Mouse (Mus musculus): ENCODE measurements at regions not wholly inside any gene's neighbourhood (a gene's known extent, or its start where the extent isn't known, plus 50 kb on each side); places are given as distances from the start of the nearest gene placed in this dataset.

DNA sequence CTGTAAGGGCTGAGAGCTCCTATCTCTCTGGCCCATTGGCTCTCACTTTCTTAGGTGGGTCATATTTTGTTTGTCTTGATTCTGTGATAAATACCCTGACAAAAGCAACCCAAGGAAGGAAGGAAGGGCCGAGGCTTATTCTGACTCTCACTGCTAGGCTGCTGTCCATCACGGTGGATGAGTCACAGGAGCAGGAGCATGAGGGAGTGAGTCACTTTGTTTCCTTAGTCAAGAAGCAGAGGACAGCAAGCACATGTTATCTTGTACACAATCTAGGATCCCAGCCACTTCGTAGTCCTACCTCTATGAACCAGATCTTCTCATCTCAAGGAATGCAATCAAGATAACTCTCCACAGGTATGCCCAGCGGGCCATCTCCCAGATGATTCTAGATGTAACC lies 69.9 kb downstream of the Atp6v1g3 start:
- H3K27ac ChIP-seq: no peak overlapping the region
- H3K27me3 ChIP-seq (ENCODE audit: poor library complexity, severe bottlenecking): no peaks in the 10 kb centered on the region
- DNase-seq (ENCODE audit: extremely low spot score, low spot score): no peak
- no peaks in the 10 kb centered on the region for H3K9me3 ChIP-seq
- 88% methylated on average over 4 of the region's 4 CpGs for WGBS
- H3K4me3 ChIP-seq: no peak overlapping the region
- peaks cover 29% of the 10 kb centered on the region for H3K4me1 ChIP-seq
- H3K36me3 ChIP-seq (replicated peaks): no peaks in the 10 kb centered on the region

DNA sequence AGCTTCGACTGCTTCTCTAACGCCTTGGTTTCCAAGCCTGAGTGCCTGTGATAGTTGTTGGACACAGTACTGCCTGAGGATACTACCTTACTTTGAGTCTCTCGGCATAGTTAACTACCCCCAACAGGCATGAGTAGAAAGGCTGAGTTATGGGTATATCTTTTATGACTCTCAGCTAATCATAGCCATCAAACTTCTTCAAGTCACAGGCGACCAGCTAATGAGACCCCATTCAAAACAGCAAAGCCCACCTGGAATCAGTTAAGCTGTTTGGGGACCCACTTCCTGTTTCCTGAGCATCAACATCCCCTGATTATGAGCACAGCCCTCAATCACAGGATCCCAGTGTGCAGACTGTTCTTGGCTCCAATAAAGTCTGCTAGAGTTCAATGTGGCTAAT lies 71.4 kb downstream of the Atp6v1g3 start:
- 85% methylated on average over 4 of the region's 4 CpGs for WGBS
- no peak overlapping the region for H3K4me3 ChIP-seq
- no peaks in the 10 kb centered on the region for H3K27me3 ChIP-seq (ENCODE audit: poor library complexity, severe bottlenecking)
- H3K36me3 ChIP-seq (replicated peaks): no peaks in the 10 kb centered on the region
- no peak for DNase-seq (ENCODE audit: extremely low spot score, low spot score)
- H3K9me3 ChIP-seq: no peaks in the 10 kb centered on the region
- H3K4me1 ChIP-seq: peaks cover 33% of the 10 kb centered on the region
- H3K27ac ChIP-seq: peak overlapping the region; percentile 31; the same call in 1 of the 2 replicates

DNA sequence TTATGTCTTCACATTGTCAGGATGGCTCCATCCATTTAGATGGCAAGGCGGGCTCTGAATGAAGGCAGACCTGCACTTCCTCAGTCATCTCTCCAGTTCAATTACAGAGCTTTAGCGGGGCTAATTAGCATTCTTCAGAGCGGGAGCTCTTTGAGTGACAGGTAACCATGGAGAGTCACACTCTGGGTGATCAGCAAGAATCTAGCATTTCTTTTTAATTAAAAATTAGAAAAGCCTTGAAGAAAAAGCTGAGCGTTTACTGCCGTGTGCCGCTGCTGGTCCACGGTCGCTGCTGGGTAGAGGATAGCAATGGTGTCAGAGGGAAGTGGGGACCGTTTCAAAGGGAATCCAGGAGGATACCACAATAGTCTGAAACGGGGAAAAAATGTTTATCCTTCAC lies 72.5 kb downstream of the Atp6v1g3 start:
- no peaks in the 10 kb centered on the region for H3K27me3 ChIP-seq (ENCODE audit: poor library complexity, severe bottlenecking)
- 28% methylated on average over 10 of the region's 10 CpGs for WGBS
- peaks cover 33% of the 10 kb centered on the region for H3K4me1 ChIP-seq
- H3K27ac ChIP-seq: peak overlapping the region; percentile 72
- H3K36me3 ChIP-seq (replicated peaks): no peaks in the 10 kb centered on the region
- H3K4me3 ChIP-seq: peak overlapping the region; percentile 33
- H3K9me3 ChIP-seq: no peaks in the 10 kb centered on the region
- peak; percentile 37 for DNase-seq (ENCODE audit: extremely low spot score, low spot score)

DNA sequence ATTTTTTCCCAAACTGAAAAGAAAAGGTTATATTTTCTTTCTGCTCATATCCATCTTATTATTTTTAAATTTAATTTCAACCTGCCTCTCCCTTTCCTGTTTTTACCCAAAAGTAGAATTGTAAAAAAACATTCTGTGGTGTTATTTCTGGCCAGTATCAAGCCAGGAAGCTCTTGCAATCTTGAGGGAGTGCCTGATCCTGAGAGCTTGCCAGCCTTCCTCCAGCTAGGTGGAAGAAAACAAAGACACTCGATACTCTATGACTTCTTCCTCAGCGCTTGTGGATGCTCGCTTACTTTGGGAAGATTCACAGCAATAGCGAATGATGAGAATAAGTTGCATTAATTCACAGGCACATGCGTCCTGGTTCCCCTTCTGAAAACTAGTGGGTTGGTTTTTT lies 73.4 kb downstream of the Atp6v1g3 start:
- WGBS: 81% methylated on average over 5 of the region's 5 CpGs
- H3K36me3 ChIP-seq (replicated peaks): no peaks in the 10 kb centered on the region
- H3K27me3 ChIP-seq (ENCODE audit: poor library complexity, severe bottlenecking): no peaks in the 10 kb centered on the region
- H3K4me1 ChIP-seq: peaks cover 33% of the 10 kb centered on the region
- no peak overlapping the region for H3K27ac ChIP-seq
- H3K9me3 ChIP-seq: no peaks in the 10 kb centered on the region
- DNase-seq (ENCODE audit: extremely low spot score, low spot score): no peak
- H3K4me3 ChIP-seq: no peak overlapping the region

DNA sequence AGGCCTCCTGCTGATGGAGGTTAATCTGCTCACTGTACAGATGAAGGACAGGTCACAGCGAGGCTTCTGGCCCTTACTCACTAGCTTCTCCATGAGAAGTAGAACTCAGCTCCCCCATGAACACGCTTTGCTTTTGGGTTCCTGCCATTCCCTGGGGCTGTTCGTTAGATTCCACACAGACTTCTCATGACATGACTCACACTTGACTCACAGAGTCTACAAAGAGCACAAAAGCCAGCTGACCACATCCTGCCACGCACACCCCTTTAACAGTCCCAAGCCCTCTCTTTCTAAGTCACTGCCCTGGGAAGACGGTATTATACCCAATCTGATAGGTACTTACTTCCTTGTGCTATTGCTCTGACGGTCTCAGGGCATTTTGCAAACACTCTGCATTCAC lies 74.9 kb downstream of the Atp6v1g3 start:
- H3K4me1 ChIP-seq: peaks cover 33% of the 10 kb centered on the region
- H3K27ac ChIP-seq: 0 out of 2 replicates have a peak overlapping the region, but pooled peaks have one; percentile 17
- peaks cover 2% of the 10 kb centered on the region; the same call in 1 of the 2 replicates for H3K9me3 ChIP-seq
- H3K4me3 ChIP-seq: no peak overlapping the region
- WGBS: 74% methylated on average over 6 of the region's 6 CpGs
- no peaks in the 10 kb centered on the region for H3K27me3 ChIP-seq (ENCODE audit: poor library complexity, severe bottlenecking)
- no peaks in the 10 kb centered on the region for H3K36me3 ChIP-seq (replicated peaks)
- no peak for DNase-seq (ENCODE audit: extremely low spot score, low spot score)

DNA sequence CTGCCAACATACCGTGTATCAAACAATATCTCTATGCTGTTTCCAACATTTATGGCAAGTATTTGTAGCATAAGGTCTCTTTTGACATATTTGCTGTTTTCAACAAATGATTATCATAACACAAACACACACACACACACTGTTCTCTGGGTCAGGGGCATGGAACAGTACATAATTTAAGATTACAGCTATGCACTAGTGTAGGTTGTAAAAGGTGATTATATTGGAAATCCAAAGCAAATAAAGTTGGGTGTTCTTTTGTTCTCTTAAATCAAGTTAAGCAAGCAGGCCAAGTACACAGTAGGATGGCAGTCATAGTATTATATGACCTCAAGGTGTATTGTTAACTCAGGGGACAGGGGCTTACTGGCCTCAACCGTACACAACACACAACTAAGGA lies 75.6 kb downstream of the Atp6v1g3 start:
- no peaks in the 10 kb centered on the region for H3K36me3 ChIP-seq (replicated peaks)
- H3K9me3 ChIP-seq: peaks cover 3% of the 10 kb centered on the region; the same call in 1 of the 2 replicates
- WGBS: 94% methylated on average over 2 of the region's 2 CpGs
- H3K4me1 ChIP-seq: peaks cover 33% of the 10 kb centered on the region
- H3K4me3 ChIP-seq: no peak overlapping the region
- no peak for DNase-seq (ENCODE audit: extremely low spot score, low spot score)
- no peaks in the 10 kb centered on the region for H3K27me3 ChIP-seq (ENCODE audit: poor library complexity, severe bottlenecking)
- no peak overlapping the region for H3K27ac ChIP-seq

DNA sequence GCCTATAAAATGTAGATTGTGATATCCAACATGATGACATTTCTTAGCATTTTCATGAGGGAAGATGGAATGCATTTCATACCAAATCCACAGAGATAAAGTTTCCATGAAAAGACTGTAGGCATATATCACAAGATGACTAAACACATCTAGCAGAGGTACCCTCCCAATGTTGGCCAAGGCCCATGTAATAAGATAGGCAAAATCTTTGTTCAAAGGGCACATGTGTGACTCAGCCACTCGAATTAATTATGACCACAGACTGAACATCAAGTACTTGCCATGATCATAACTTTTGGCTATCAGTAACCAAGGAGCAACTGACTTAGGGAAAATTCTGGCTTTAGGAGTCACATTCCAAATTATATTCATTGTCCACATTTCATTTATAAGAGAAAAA lies 82.9 kb downstream of the Atp6v1g3 start:
- Histone ChIP-seq H3K27me3 (ENCODE audit: poor library complexity, severe bottlenecking) (no peaks in the 10 kb centered on the region), H3K4me3 (no peak overlapping the region), H3K4me1 (no peaks in the 10 kb centered on the region), H3K9me3 (peaks cover 9% of the 10 kb centered on the region; the same call in 1 of the 2 replicates), H3K36me3 (replicated peaks) (no peaks in the 10 kb centered on the region), H3K27ac (no peak overlapping the region)
- no peak for DNase-seq (ENCODE audit: extremely low spot score, low spot score)
- WGBS: 68% methylated on average over 1 of the region's 1 CpGs

DNA sequence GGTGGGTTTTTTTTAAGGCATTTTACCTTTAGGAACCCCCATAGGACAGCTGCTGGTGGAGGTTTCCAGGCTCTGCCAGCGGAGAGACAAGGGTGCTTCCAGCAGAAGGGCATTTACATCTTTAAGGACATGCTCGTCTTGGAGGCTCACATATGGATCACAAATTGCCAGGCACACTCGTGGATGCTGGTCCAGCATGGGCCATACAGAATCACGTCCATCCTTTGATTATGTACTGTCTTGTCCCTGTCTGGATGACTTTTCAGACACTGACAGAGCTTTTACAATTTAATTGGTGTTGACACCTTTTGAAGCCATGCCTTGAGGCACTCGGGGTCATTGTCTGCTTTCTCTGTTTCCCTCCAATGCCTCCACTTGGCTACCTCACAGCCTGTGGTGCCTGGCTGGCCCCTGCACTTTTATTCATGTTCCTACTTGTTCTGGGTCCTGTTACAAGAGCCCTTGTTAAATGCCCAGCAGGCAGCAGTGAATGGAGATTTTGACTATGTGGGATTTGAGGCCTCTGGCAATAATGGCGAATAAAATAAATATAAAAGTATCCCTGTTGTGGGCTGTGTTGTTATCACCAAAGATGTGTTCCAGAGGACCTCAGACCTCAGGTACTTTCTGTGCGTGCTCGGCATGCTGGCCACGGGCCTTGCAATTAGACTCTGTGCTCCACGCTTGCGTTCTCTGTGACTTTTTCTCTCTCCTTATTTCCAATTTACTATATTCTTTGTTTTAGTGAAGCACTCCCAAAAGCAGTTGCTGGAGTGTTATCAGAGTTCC lies 89.3 kb downstream of the Atp6v1g3 start:
- H3K9me3 ChIP-seq: peaks cover 7% of the 10 kb centered on the region; the same call in 1 of the 2 replicates
- no peak overlapping the region for H3K27ac ChIP-seq
- no peaks in the 10 kb centered on the region for H3K36me3 ChIP-seq (replicated peaks)
- no peak for DNase-seq (ENCODE audit: extremely low spot score, low spot score)
- peaks cover 5% of the 10 kb centered on the region for H3K4me1 ChIP-seq
- no peak overlapping the region for H3K4me3 ChIP-seq
- no peaks in the 10 kb centered on the region for H3K27me3 ChIP-seq (ENCODE audit: poor library complexity, severe bottlenecking)
- WGBS: 73% methylated on average over 11 of the region's 11 CpGs

DNA sequence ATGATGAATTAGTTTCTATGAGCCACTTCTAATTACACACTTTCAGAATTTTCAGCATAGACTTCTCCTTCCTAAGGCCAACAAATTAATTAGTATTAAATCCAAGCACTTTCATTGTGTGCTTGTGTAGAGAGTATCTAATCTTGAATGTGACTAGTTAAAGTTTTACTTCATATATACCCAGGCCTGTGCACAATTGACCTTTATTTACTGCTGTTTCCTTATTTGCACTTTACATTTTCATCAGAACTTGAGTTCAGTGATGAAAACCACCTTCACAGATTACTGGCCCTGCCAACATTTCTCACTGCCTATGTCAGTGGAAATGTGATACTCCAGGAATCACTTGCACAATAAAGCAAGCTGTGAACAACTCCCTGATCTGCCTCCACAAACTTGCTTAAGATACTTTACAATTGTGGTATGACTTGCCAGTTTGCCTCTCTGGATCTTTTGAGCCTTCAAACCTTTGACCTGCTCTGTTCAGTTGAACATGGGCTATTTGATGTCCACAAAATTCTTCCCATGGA lies 96.5 kb downstream of the Atp6v1g3 start:
- Histone ChIP-seq H3K27ac (no peak overlapping the region), H3K4me3 (no peak overlapping the region)

DNA sequence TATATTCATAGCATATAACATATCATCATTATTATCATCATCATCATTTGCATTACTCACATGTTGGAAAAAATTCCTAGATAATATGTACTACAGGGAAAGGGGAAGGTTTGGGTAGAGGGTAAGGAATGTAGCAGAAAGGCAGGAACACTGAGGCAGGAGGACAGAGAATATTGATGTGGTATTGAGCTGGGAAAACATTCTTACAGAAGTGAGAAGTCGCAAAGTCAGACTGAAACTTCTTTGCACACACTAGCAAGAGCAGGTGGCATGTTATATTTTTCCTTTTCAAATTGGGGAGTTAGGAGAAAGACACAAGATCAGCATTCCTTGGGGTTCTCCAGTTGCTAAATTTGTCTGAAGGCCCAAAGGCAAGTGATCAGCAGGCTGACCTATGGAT lies 97.9 kb downstream of the Atp6v1g3 start:
- no peak overlapping the region for H3K27ac ChIP-seq
- WGBS: 84% methylated on average over 1 of the region's 1 CpGs

More for the DNA sequence above, 96.5 kb downstream of the Atp6v1g3 start:
- Histone ChIP-seq H3K27me3 (ENCODE audit: poor library complexity, severe bottlenecking) (no peaks in the 10 kb centered on the region), H3K4me1 (no peaks in the 10 kb centered on the region), H3K36me3 (replicated peaks) (no peaks in the 10 kb centered on the region), H3K9me3 (no peaks in the 10 kb centered on the region)
- DNase-seq (ENCODE audit: extremely low spot score, low spot score): no peak

DNA sequence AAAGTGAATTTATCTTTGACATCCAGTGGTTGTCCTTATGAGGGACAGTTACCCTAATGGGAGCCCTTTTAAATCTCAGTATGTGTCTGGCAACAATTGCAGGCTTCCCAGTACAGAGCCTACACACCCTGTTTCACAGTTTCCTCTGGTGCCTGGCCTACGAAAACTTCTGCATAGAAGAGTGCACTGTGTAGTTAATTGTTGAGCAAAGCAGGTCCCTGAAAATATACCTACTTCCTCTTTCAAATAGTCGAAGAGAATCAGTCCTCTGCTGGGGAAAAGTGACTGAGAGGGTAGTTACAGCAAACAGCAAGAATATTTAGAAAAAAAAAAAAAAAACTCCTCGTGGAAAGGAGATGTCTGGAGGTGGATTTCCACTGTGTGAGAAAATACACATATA lies 110.6 kb downstream of the Atp6v1g3 start:
- WGBS: 85% methylated on average over 3 of the region's 3 CpGs
- no peak overlapping the region for H3K27ac ChIP-seq

More for the DNA sequence above, 97.9 kb downstream of the Atp6v1g3 start:
- no peak for DNase-seq (ENCODE audit: extremely low spot score, low spot score)
- no peaks in the 10 kb centered on the region for H3K9me3 ChIP-seq
- no peaks in the 10 kb centered on the region for H3K27me3 ChIP-seq (ENCODE audit: poor library complexity, severe bottlenecking)
- no peaks in the 10 kb centered on the region for H3K4me1 ChIP-seq
- no peak overlapping the region for H3K4me3 ChIP-seq
- H3K36me3 ChIP-seq (replicated peaks): no peaks in the 10 kb centered on the region

DNA sequence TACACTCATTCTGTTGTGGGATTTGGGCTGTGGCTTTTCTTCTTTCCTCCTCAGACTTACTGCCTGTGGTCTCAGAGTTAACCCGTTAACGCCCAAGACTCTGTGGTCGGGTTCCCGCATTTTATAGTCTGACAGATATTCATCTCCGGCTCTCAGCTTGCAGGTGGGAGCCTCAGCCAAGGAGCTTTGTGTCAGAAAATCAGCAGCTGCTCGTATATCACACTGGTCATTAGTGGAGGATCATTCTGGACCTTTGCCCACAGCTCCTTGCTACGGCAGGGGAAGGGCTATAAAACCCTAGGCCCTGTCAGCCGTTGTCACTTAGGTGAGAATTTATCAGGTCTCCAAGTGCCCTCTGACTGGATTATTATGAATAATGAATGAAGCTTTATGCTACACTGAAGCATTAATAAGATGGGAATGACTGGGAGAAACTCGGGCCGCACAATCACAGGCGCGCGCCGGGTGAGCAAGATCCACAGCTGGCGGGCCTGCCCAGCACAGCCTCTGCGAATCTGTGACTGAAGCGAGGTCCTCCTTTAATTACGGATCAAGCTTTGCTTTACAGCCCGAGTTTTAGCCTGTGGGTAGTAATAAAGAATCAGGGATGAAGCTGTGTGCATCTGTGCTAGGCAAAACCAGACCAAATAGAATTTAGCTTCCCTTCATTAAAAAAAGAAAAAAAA lies 111.8 kb downstream of the Atp6v1g3 start:
- peaks cover 9% of the 10 kb centered on the region; the same call in 1 of the 2 replicates for H3K4me1 ChIP-seq
- no peak for DNase-seq (ENCODE audit: extremely low spot score, low spot score)
- no peaks in the 10 kb centered on the region for H3K36me3 ChIP-seq (replicated peaks)
- no peaks in the 10 kb centered on the region for H3K9me3 ChIP-seq
- no peak overlapping the region for H3K4me3 ChIP-seq
- H3K27me3 ChIP-seq (ENCODE audit: poor library complexity, severe bottlenecking): no peaks in the 10 kb centered on the region
- WGBS: 72% methylated on average over 19 of the region's 19 CpGs
- H3K27ac ChIP-seq: peak overlapping the region; percentile 51; the same call in 1 of the 2 replicates

More for the DNA sequence above, 110.6 kb downstream of the Atp6v1g3 start:
- Histone ChIP-seq H3K27me3 (ENCODE audit: poor library complexity, severe bottlenecking) (no peaks in the 10 kb centered on the region), H3K4me1 (peaks cover 9% of the 10 kb centered on the region; the same call in 1 of the 2 replicates), H3K36me3 (replicated peaks) (no peaks in the 10 kb centered on the region), H3K9me3 (no peaks in the 10 kb centered on the region), H3K4me3 (no peak overlapping the region)
- no peak for DNase-seq (ENCODE audit: extremely low spot score, low spot score)

DNA sequence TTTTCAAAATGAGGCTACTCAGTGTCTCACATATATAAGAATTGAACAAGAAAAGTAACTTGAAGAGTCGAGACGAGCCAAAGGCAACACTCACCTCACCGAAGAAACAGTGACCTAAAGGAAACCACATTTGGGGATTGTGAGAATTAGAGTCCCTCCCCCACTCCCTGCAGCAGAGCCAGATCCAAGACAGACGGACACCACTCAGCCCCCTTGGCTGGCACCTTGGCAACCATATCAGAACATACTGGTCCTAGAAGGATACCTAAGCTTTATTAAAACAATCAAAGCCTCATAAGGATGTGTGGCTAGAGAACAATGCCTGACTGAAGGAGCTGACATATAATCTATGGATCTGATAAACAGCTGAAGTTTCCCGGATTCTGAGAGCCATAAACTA lies 112.5 kb downstream of the Atp6v1g3 start:
- no peaks in the 10 kb centered on the region for H3K36me3 ChIP-seq (replicated peaks)
- WGBS: 80% methylated on average over 5 of the region's 5 CpGs
- peaks cover 9% of the 10 kb centered on the region; the same call in 1 of the 2 replicates for H3K4me1 ChIP-seq
- H3K27me3 ChIP-seq (ENCODE audit: poor library complexity, severe bottlenecking): no peaks in the 10 kb centered on the region
- no peaks in the 10 kb centered on the region for H3K9me3 ChIP-seq
- H3K27ac ChIP-seq: no peak overlapping the region; the same call in 1 of the 2 replicates
- DNase-seq (ENCODE audit: extremely low spot score, low spot score): no peak
- no peak overlapping the region for H3K4me3 ChIP-seq

Data from forebrain, embryonic 10.5 days (tissue).